Mouse (Mus musculus) gastrocnemius, postnatal 4 days (tissue): ENCODE data around the gene Mapk8ip1. TPM values are rescaled to one million over a fixed set of nuclear protein-coding genes. Genes with fewer than 3 reads are reported as not detected.
A peak's percentile ranks its signal among the peaks of the same experiment; 100 is the strongest.
"Not testable (repeated sequence)": the region's sequence is repeated elsewhere in the genome, so short reads cannot be mapped to it uniquely, and the experiment has no call there.

ENCODE experiments used
- DNase-seq, 2 experiments: peaks; one replicate each; pipeline ENCODE4 v3.0.0; 2021 to 2022; ENCODE audit warnings: low spot score in 2 of 2, mixed read lengths in 2 of 2
- total RNA-seq, 2 experiments: library from RNA; stranded (reverse); gene quantifications; 2 replicates each; pipeline ENCODE4 v1.2.3; 2021

The Mapk8ip1 gene
- total RNA-seq, 2 experiments from 2014 or later, result 41.2 to 41.5 TPM

GRCm38 (mm10) chr2:92426426-92426825 is 25.4 kb upstream of the Mapk8ip1 start:
- DNase-seq, result peak in 1 of 2 experiments; percentile 47

- DNase-seq, result no peak
These were observed 24.3 kb upstream of the Mapk8ip1 start for GRCm38 (mm10) chr2:92425366-92425765.

DNA sequence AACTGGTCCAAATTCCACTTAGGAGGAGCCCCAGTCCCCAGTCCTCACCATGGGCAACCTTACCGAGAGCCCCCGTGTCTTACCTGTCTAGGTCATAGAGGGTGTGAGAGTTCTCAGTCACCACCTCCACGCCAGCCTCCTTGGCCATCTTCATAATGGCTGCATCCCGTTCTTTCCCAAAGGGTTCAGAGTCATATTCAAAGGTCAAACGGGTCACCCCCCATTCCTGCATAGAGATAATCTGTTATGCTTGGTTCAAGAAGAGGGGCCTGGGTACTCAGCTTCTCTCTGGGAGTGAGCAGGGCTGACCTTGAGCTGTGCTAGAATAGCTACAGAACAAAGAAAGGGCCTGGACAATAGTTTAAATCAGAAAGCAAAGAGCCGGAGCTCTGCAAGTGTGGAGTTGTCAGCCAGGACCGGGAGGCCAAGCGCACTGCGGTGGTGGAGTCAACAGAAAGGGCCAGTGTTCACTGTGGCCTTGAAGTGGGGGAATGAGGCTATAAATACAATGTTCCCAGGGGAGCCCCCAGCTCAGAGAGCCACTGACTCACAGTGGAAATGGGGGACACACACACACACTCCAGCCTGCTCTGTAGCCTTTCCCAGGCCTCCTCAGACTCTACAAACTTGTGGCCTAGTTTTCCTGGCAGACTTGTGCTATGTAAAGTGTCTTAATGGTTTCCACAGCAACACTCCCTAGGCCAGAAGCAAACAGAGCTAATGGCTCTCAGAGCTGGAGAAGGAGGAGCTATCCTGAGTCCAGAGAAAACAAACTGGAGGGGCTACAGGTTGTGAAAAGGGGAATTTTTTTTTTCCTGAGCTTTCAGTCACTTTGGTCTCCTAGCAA is 23.6 kb upstream of the Mapk8ip1 start:
- peak in 1 of 2 experiments; percentile 53 for DNase-seq

- peak; percentile 71 to 85 for DNase-seq
These were observed 22.8 kb upstream of the Mapk8ip1 start for GRCm38 (mm10) chr2:92423702-92424461.

DNA sequence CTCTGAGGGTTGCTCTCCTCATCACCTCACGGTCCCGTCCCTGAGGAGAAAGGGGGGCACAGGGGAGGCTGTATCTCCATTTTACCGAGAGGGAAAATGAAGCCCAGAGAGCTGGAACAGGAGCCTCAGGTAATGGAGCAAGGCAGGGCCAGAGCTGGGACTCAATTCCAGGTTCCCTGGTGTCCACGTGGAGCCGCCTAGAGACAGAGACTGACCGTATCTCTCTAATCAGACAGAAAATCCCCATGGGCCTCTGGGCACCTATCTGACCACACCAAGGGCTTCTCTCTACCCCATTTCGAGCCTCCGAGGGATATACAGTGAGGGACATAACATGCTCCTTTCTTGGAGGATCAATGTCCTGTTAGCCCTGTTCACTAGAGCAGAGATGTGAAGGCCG is 22.1 kb upstream of the Mapk8ip1 start:
- DNase-seq, result no peak

DNA sequence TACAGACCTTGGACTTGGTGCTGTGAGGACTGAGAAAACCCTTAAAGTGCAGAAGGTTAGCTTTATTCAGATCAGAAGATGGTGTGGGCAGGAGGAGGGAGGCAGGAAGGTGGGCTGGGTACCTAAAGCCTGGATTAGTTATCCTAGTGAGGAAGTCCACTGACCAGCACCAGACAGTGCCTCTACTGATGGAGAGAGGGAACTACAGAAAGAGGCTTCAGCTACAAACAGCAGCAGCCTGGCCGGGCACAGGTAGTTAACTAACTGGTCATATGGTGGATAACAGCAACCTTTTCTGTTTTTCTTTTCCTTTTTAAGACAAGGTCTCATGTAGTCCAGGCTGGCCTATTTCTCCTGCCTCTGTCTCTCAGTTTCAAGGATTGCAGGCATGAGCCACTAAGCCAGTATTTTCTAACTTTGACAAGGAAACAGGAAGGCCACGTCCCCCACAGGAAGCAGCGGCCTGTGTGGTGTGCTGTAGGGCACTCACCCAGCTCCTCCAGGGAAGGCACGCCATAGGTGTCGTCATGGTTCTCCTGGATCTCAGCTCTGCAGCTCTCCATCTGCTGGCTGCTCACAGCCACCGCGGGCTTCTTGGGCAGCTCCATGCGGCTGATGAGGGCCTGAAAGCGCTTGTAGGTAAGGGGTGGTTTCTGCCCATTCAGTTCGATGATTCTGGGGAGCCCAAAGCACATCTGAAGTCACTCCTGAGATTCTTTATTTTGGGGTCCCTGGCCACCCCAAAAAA is 21.5 kb upstream of the Mapk8ip1 start:
- DNase-seq, result no peak

- DNase-seq, result no peak
These were observed 20.8 kb upstream of the Mapk8ip1 start for GRCm38 (mm10) chr2:92421723-92422387.

DNA sequence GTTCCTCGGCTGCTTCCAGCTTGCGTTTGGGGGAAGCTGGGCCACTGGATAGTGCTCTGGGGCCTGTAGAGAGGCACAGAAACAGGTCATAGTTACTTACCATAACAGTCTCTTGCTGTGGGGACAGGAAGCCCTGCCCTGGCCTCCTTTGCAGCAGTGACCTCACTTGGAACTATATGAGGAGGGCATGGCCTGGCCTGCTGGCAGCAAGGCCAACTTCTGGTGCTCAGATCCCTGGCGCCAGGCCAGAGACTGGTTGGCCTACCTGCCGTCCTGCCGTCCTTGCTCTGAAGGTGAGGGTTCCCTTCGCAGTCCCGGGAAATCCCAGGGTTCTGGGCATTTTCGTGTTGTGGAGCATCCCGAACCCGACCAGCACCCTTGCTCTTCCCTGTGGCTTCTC is 10.6 kb upstream of the Mapk8ip1 start:
- DNase-seq, result no peak

DNA sequence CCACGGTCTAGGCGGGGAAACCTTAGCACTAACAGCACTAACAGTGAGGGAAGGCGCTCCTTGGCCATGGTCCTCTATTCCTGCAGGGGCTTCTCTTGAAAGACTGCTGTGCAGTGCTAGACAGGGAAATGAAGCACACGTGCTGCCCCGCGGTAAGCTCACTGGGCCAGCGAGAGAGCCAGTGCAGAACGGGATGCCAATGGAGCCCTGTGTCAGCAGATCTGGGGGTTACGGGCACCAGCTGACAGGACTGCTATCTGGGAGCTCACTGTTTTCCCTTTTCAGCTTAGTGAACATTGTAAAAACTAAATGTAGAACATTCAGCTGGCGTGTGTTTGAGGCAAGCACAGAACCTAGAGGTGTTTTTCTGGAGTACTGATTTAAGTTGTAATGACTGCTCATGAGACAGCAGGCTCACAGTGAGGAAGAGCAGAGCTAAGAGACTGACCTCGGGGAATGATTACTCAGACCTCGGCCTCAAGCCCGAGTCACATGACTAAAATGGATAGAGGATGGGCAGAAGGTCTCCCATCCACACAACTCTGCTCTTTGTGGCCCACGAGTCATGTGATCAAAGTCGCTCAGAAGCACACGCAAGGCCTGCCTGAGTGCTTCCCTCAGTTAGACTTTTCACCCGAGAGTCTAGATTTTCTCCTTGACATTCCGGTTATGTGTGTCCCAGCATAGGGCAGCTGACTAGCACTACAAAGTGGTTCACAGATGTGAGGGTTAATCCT is 7.4 kb upstream of the Mapk8ip1 start:
- DNase-seq, result no peak

GRCm38 (mm10) chr2:92405687-92406086 is 4.6 kb upstream of the Mapk8ip1 start:
- no peak for DNase-seq

- no peak for DNase-seq
These were observed 3.7 kb upstream of the Mapk8ip1 start for GRCm38 (mm10) chr2:92404737-92405136.

GRCm38 (mm10) chr2:92403776-92404319 is 2.8 kb upstream of the Mapk8ip1 start:
- DNase-seq, result no peak

DNA sequence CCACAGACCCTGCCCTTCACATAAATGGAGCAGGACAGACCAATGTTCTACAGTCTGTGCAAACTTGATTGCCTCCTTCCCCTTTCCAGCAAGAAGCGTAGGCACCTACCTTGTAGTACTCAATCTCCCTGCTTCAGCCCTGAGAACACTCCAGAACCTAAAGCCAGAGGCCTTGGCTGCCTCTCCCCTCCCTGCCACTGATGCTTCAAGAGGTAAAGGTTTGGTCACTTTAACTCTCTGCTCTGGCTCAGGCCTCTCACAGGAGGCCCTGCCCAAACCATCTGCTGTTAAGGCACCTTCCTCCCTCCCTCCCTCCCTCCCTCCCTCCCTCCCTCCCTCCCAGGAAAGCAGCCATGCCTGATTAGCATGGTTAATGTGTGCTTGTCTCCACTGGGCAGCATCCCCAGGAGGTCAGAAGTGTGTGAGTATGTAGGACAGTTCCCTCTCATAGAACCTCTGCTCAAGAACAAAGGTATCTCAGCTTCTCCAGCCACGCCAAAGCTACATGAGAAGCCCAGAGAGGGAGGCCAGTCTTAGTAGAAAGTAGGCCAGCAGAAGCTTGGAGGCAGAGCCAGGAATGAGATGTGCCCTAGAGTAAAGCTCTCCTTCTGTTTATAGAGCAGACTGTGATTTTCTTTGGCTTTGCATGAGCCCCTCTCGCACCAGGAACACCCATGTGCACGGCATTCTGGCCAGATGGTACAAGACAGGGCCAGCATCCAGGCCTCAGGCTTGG is 1.7 kb upstream of the Mapk8ip1 start:
- no peak for DNase-seq

GRCm38 (mm10) chr2:92400682-92401081 is 381 bp downstream of the Mapk8ip1 start:
- no peak for DNase-seq

DNA sequence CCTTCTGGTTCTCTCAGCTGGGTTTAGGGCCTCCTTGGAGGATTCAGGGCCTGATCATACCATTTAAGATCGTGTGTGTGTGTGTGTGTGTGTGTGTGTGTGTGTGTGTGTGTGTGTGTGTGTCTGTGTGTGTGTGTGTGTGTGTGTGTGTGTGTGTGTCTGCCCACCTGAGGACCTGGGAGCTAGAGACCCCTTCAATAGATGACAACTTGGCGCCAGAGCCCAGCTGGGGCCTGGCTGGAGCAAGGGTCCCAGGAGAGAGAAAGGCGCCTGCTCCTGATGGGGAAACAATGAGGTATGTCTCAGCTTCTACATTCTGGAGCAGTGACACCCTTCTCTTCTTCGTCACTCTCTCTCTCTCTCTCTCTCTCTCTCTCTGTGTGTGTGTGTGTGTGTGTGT is 1.2 kb downstream of the Mapk8ip1 start:
- not testable (repeated sequence) for DNase-seq

GRCm38 (mm10) chr2:92397436-92397835 is 3.6 kb downstream of the Mapk8ip1 start:
- DNase-seq, result no peak

- no peak for DNase-seq
These were observed 5.5 kb downstream of the Mapk8ip1 start for GRCm38 (mm10) chr2:92395535-92395934.

DNA sequence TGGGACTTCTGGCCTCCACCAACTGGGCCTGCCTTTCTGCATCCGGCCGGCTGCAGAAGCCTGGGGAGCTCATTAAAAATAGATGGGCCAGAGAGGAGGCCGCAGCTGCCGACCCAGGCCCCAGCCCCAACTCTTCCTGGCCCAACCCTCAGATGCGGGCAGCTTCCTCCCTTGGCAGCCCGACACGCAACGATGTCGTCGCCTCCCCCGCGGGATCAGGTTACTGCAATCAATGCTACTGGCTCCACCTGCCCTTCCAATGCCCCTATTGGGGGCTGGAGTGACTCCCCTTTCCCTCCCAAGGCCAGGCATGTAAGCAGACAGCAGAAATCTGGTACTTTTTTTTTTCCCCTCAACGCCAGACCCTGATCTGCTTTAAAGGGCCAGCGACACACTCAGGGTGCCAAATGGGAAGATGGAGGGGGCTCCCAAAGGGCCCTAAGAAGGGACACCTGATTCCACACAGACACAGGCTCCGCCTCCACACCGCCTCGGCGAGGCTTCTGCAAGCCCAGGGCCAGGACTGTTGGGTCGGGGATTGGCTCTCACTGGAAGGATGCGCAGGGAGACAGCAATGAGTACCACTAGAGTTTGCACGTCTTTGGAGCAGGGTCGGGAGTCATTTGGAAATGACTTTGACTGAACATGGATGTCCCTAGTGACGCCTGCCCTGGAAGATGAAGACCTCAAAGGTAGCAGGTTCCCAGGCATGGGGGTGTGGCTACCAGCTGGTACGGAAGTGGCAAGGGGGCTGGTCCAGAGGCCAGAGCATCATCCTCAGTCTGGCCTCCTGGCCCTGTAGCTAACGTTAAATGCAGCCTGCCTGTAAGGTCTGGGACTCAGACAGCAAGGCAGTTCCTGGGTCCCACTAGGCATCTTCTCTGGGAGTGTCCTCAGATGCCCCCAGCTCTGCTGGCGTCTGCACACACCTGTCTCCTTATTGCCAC is 8.5 kb downstream of the Mapk8ip1 start:
- peak in 1 of 2 experiments; percentile 57 for DNase-seq
